Mouse (Mus musculus) liver, adult 2 months (tissue): ENCODE results near the gene Zfp28.

ENCODE experiments used
- CTCF ChIP-seq: fragments of 200-500 bp; IDR thresholded peaks from 2 replicates; pipeline ENCODE4 v1.5.1; 2011; ENCODE audit warnings: low read depth, low read length, control low read depth
- POLR2A ChIP-seq: fragments of 200-500 bp; IDR thresholded peaks from 2 replicates; pipeline ENCODE4 v1.6.1; 2011; ENCODE audit warnings: low read length, control low read depth; ENCODE audit not compliant: insufficient read depth; ENCODE audit errors: extremely low read depth

GRCm38 (mm10) chr7:6388971-6389370 is 5.9 kb downstream of the Zfp28 start:
- TF ChIP-seq CTCF = no peak
- TF ChIP-seq POLR2A = no peak
